In genomic region chr2:69137406-69138084, GRCm38 (mm10) we compare ENCODE assay signal across 15 mouse cellular contexts. TPM values are rescaled to one million over a fixed set of nuclear protein-coding genes. Genes with fewer than 3 reads are reported as not detected.
DNase-seq lines count a peak whose midpoint lies in the region; ATAC-seq and TF ChIP-seq lines count a peak whose summit lies in the region.
"Had no signal": no experiment of that assay in that cellular context is flagged by ENCODE, and none has a peak within 500 bp of the region (broad histone marks: within the 10 kb centered on the region; RNA-seq: fewer than 3 reads in every experiment).

No protein-coding gene starts in this region.

- no peaks in the 10 kb centered on the region for H3K36me3 ChIP-seq in liver, adult 2 months (ENCODE audit: control insufficient read depth, insufficient read depth, low read length)
- H3K36me3 ChIP-seq in liver, postnatal 0 days (replicated peaks; ENCODE audit: insufficient read depth, low read length): no peaks in the 10 kb centered on the region
- H3K36me3 ChIP-seq: embryonic facial prominence, embryonic 10.5 days; limb, embryonic 10.5 days had no signal

- peak overlapping the region; percentile 58; the same call in 1 of the 2 replicates for H3K4me3 ChIP-seq in liver, adult 2 months (ENCODE audit: insufficient read depth, low read depth, low read length)
- H3K4me3 ChIP-seq in liver, postnatal 0 days (ENCODE audit: low read depth, low read length): peak overlapping the region; percentile 41
- H3K4me3 ChIP-seq: embryonic facial prominence, embryonic 10.5 days; limb, embryonic 10.5 days; megakaryocyte, embryonic 14.5 days had no signal

- H3K9ac ChIP-seq in liver, adult 2 months (ENCODE audit: low read depth, low read length): no peak overlapping the region
- H3K9ac ChIP-seq in liver, postnatal 0 days (replicated peaks): no peak overlapping the region
- H3K9ac ChIP-seq: hindbrain, embryonic 14.5 days had no signal

- TF ChIP-seq CTCF in liver, adult 2 months (IDR thresholded peaks at IDR 0.05; ENCODE audit: low read depth, low read length): no peak
- TF ChIP-seq CTCF in liver, postnatal 0 days (IDR thresholded peaks at IDR 0.05; ENCODE audit: low read depth): no peak

- peak; percentile 18 for DNase-seq in adrenal gland, adult 8-10 months
- no peak for DNase-seq in adrenal gland, adult 18-20 months (ENCODE audit: low spot score in 2 of 2)
- no peak for DNase-seq in liver, adult 2 months (ENCODE audit: extremely low read depth, low read depth, low spot score)
- DNase-seq in liver: no peak
- DNase-seq in kidney, postnatal 10 days: peak; percentile 59
- DNase-seq in liver, postnatal 0 days: no peak
- DNase-seq in left cerebral cortex, postnatal 14 days (ENCODE audit: low spot score in 2 of 2): no peak
- DNase-seq in left cerebral cortex, adult 11 months (ENCODE audit: low spot score): no peak
- DNase-seq: cerebellum, postnatal 10 days; right cerebral cortex, postnatal 4 days; thymus, postnatal 36 days had no signal

- peak overlapping the region; percentile 72 for H3K4me2 ChIP-seq in liver, postnatal 0 days (ENCODE audit: low read depth, low read length)
- H3K4me2 ChIP-seq: hindbrain, embryonic 14.5 days had no signal

- WGBS in liver, adult 2 months: 60% methylated on average over 10 of the region's 10 CpGs
- WGBS in liver, postnatal 0 days (ENCODE audit: insufficient replicate concordance): 77% methylated on average over 10 of the region's 10 CpGs

- intact Hi-C loops in left cerebral cortex, postnatal 14 days (cut with DNase I): no loop called here

- peak overlapping the region; percentile 80; the same call in 1 of the 2 replicates for H3K27ac ChIP-seq in liver, adult 2 months (replicated peaks; ENCODE audit: insufficient read depth, low read depth, low read length)
- H3K27ac ChIP-seq in liver, postnatal 0 days (ENCODE audit: low read depth): peak overlapping the region; percentile 85
- H3K27ac ChIP-seq: embryonic facial prominence, embryonic 10.5 days; hindbrain, embryonic 14.5 days; limb, embryonic 10.5 days had no signal

- TF ChIP-seq EP300 in liver, postnatal 0 days (IDR thresholded peaks at IDR 0.05; ENCODE audit: low read depth): no peak

- no peak for TF ChIP-seq POLR2A in liver, adult 2 months (IDR thresholded peaks at IDR 0.05; ENCODE audit: extremely low read depth, insufficient read depth, low read length)

- H3K9me3 ChIP-seq in liver, postnatal 0 days (ENCODE audit: low read length): no peaks in the 10 kb centered on the region
- H3K9me3 ChIP-seq: embryonic facial prominence, embryonic 10.5 days; limb, embryonic 10.5 days; megakaryocyte, embryonic 14.5 days had no signal

- peaks cover 13% of the 10 kb centered on the region for H3K4me1 ChIP-seq in liver, adult 2 months (ENCODE audit: control insufficient read depth, insufficient read depth, low read length)
- peaks cover 15% of the 10 kb centered on the region for H3K4me1 ChIP-seq in liver, postnatal 0 days (ENCODE audit: insufficient read depth)

- no peak for ATAC-seq in liver, postnatal 0 days

- no peaks in the 10 kb centered on the region for H3K27me3 ChIP-seq in liver, adult 2 months (ENCODE audit: control insufficient read depth, insufficient read depth, low read length)
- H3K27me3 ChIP-seq in liver, postnatal 0 days (ENCODE audit: insufficient read depth, low read length): no peaks in the 10 kb centered on the region

- H3K79me2 ChIP-seq in liver, adult 2 months (ENCODE audit: control insufficient read depth, insufficient read depth, low read length): peaks cover 4% of the 10 kb centered on the region; the same call in 1 of the 2 replicates

RNA-seq across cellular contexts. Expression of gene Nostrin, which starts 1.9 kb away (rescaled TPM):
- 10 to 100 TPM in 1 of 4 experiments, 1 to 10 TPM in 3; 6.1 to 10.8 (median 8.8) TPM for total RNA-seq in adrenal gland, adult 8-10 months (2022)
- total RNA-seq in adrenal gland, adult 18-20 months (2021): 10 to 100 TPM in 1 of 2 experiments, 1 to 10 TPM in 1; 8.4 to 10.2 TPM
- total RNA-seq in liver, adult 2 months (2014; rRNA removed): 19.8 and 38.1 TPM in 2 replicates
- polyA plus RNA-seq in liver, adult 2 months (2012; rRNA removed): 2.4 and 3.2 TPM in 2 replicates
- polyA plus RNA-seq in liver, postnatal 0 days (2015; fragmentation: Nextera tagmentation; extraction: Ambion mirVana): 10.9 and 11.4 TPM in 2 replicates
- total RNA-seq in left cerebral cortex, postnatal 14 days (2021): 1 to 10 TPM; 4.7 to 7.6 TPM

Comparison
In these comparisons a context has a peak if more than half of its experiments do, and no peak if none do; other contexts are left out.
1. DNase-seq: peak in adrenal gland, adult 8-10 months (single experiment) and kidney, postnatal 10 days (single experiment); none in adrenal gland, adult 18-20 months (0 of 2), liver, adult 2 months (single experiment), liver (single experiment), liver, postnatal 0 days (single experiment), left cerebral cortex, postnatal 14 days (0 of 2) and left cerebral cortex, adult 11 months (single experiment).